Mouse (Mus musculus) spleen, adult 2 months (tissue): ENCODE measurements around the gene Ubac1.

Source experiments
- CTCF ChIP-seq: fragments of 200-500 bp; IDR thresholded peaks from 2 replicates; pipeline ENCODE4 v1.5.1; 2011; ENCODE audit warnings: mild to moderate bottlenecking, inconsistent platforms; ENCODE audit not compliant: insufficient read depth, insufficient read length, insufficient replicate concordance; ENCODE audit errors: extremely low read depth
- POLR2A ChIP-seq: fragments of 200-500 bp; IDR thresholded peaks from 2 replicates; pipeline ENCODE4 v1.6.1; 2011; ENCODE audit warnings: low read depth, low read length, inconsistent platforms

GRCm38 (mm10) chr2:26044216-26044615 lies 22.7 kb upstream of the Ubac1 start:
- no peak for TF ChIP-seq CTCF
- TF ChIP-seq POLR2A: no peak
